Mouse (Mus musculus) testis, adult 2 months (tissue): ENCODE data around the gene Dnajc7. TPM values are rescaled to one million over a fixed set of nuclear protein-coding genes. Genes with fewer than 3 reads are reported as not detected.
"Not testable (repeated sequence)": the region's sequence is repeated elsewhere in the genome, so short reads cannot be mapped to it uniquely, and the experiment has no call there.

Experiments used
- H3K27ac ChIP-seq: fragments of 200-500 bp; 2 replicates; pipeline ENCODE4 v1.5.1; 2012; ENCODE audit warnings: low read depth, low read length; ENCODE audit not compliant: control insufficient read depth, insufficient read depth
- H3K27me3 ChIP-seq: fragments of 200-500 bp; 2 replicates; pipeline ENCODE4 v1.6.1; 2012; ENCODE audit warnings: mild to moderate bottlenecking, low read length, moderate library complexity; ENCODE audit not compliant: control insufficient read depth, insufficient read depth
- H3K36me3 ChIP-seq: fragments of 200-500 bp; 2 replicates; pipeline ENCODE4 v1.6.1; 2012; ENCODE audit warnings: mild to moderate bottlenecking, low read length; ENCODE audit not compliant: control insufficient read depth, insufficient read depth
- H3K4me1 ChIP-seq: fragments of 200-500 bp; 2 replicates; pipeline ENCODE4 v1.6.1; 2012; ENCODE audit warnings: low read length; ENCODE audit not compliant: control insufficient read depth, insufficient read depth
- H3K4me3 ChIP-seq: fragments of 200-500 bp; 2 replicates; pipeline ENCODE4 v1.5.1; 2012; ENCODE audit warnings: low read depth, mild to moderate bottlenecking, low read length, moderate library complexity, mixed read lengths; ENCODE audit not compliant: control insufficient read depth
- CTCF ChIP-seq: fragments of 200-500 bp; IDR thresholded peaks from 2 replicates; pipeline ENCODE4 v1.5.1; 2012; ENCODE audit warnings: low read depth, mild to moderate bottlenecking, inconsistent platforms, low read length, moderate library complexity; ENCODE audit not compliant: control insufficient read depth, insufficient read depth, insufficient replicate concordance
- POLR2A ChIP-seq: fragments of 200-500 bp; IDR thresholded peaks from 2 replicates; pipeline ENCODE4 v1.6.1; 2012; ENCODE audit warnings: low read depth, mild to moderate bottlenecking, inconsistent platforms, low read length, moderate library complexity; ENCODE audit not compliant: control insufficient read depth
- polyA plus RNA-seq: library from polyadenylated mRNA; depleted of rRNA; stranded (reverse); fragments of >200 nt; gene quantifications from 2 replicates; pipeline ENCODE4 v1.2.3, GENCODE M21; 2012; rRNA removed

The Dnajc7 gene
- 104 and 150 TPM in 2 replicates for polyA plus RNA-seq

DNA sequence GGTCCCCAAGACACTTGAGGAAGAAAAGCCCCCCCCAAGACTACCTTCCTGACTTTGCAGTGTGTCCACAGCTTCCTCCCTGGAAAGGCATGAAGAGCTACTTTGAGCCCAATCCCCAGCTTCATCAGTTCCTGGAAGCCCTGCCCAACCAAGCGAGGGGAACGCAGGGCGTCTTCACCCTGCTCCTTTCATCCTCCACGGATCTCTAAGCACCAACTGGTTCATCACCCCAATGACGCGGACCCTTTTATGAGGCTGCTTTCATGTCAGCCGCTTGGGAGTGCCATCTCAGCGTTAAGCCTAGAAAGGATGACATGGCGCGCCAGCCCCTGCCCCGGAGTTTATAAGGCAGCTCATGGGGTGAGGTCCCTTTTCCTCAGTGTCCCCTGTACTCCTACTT lies at the start of gene Dnajc7:
Gene Dnajc7, minus strand, starts transcription at position 187 of the 400 bp plus-strand sequence.
- H3K27ac ChIP-seq, result peak within 1 kb of the TSS; percentile 92
- no peaks in the 10 kb centered on the region for H3K36me3 ChIP-seq
- H3K27me3 ChIP-seq, result no peaks in the 10 kb centered on the region
- peak; percentile 58; the same call in 1 of the 2 replicates for TF ChIP-seq POLR2A
- no peak for TF ChIP-seq CTCF
- H3K4me1 ChIP-seq, result no peaks in the 10 kb centered on the region; the same call in none of the 2 replicates
- H3K4me3 ChIP-seq, result peak within 1 kb of the TSS; percentile 100

- Histone ChIP-seq H3K27ac (no peak overlapping the region), H3K4me3 (no peak overlapping the region), H3K27me3 (no peaks in the 10 kb centered on the region), H3K36me3 (no peaks in the 10 kb centered on the region), H3K4me1 (no peaks in the 10 kb centered on the region; the same call in 1 of the 2 replicates)
- no peak for TF ChIP-seq CTCF
- no peak for TF ChIP-seq POLR2A
Measured at GRCm38 (mm10) chr11:100659806-100660205, 39.8 kb upstream of the Dnajc7 start.

GRCm38 (mm10) chr11:100656458-100656857 lies 36.5 kb upstream of the Dnajc7 start:
- no peak for TF ChIP-seq POLR2A
- no peak for TF ChIP-seq CTCF
- Histone ChIP-seq H3K27me3 (no peaks in the 10 kb centered on the region), H3K4me1 (no peaks in the 10 kb centered on the region; the same call in 1 of the 2 replicates), H3K27ac (no peak overlapping the region), H3K36me3 (no peaks in the 10 kb centered on the region), H3K4me3 (no peak overlapping the region)

- H3K4me3 ChIP-seq, H3K27me3 ChIP-seq, H3K36me3 ChIP-seq, H3K27ac ChIP-seq, H3K4me1 ChIP-seq: not testable (repeated sequence)
Measured at GRCm38 (mm10) chr11:100655589-100655988, 35.6 kb upstream of the Dnajc7 start.

DNA sequence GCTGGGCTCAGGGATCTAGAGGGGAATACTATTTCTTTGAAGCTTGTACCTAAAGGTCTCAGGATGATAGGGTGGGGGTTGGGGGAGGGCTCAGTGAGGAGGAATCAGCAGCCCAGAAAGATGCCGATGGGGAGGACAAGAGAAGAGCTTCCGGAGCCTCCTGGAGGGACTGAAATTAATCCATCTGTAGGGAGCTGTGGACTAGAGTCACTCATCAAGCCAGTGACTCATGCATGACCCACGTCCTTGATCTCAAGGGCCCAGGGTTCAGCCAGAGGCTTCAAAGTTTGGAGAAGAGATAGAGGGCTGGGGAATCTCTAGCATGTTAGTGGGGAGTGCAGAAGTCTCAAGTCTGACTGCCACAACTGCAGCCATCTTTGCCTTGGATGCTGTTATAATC lies 31.8 kb upstream of the Dnajc7 start:
- Histone ChIP-seq H3K4me3 (no peak overlapping the region), H3K27ac (no peak overlapping the region), H3K36me3 (no peaks in the 10 kb centered on the region), H3K27me3 (no peaks in the 10 kb centered on the region), H3K4me1 (no peaks in the 10 kb centered on the region; the same call in 1 of the 2 replicates)
- no peak for TF ChIP-seq CTCF

DNA sequence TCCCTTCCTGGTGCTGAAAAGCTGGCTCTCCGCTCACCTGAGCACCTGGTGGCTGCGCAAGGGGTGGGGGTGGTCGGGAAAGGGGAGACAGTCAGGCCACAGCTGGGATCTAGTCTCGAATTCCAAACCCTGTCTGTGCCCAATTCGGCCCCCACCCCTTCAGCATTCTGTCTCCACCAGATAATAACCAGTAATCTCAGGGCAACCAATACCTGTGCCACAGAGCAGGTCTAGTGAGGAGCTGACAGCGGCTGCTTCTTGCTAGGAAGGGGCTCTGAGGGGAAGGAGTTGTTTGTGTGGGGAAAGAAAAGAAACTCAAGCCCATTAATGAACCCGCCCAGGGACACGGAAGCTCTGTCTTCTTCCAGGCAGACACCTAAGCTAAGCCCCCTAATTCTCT lies 31.2 kb upstream of the Dnajc7 start:
- H3K4me3 ChIP-seq, result no peak overlapping the region
- no peaks in the 10 kb centered on the region for H3K36me3 ChIP-seq
- no peaks in the 10 kb centered on the region for H3K27me3 ChIP-seq
- TF ChIP-seq POLR2A (no peak), CTCF (no peak)
- H3K4me1 ChIP-seq, result no peaks in the 10 kb centered on the region
- H3K27ac ChIP-seq, result no peak overlapping the region

DNA sequence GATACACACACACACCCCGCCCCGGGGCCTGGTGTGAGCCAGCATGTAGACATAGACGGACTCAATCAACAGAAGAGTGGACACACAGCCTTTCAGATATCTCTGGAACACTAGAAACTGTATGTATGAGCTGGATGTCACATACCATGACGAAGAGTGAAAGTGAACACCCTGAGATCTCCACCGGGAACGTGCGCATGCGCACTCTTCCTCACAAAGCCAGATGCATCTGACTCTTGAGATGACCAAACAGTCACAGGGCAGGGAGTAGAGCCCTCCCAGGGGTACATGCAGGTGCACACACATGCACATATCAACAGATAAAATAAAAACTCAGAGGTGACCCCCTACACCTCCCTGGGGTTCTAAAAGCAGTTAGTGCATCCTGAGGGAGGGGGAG lies 28.4 kb upstream of the Dnajc7 start:
- no peak overlapping the region for H3K27ac ChIP-seq
- H3K4me3 ChIP-seq, result no peak overlapping the region
- no peak for TF ChIP-seq POLR2A
- TF ChIP-seq CTCF, result no peak
- H3K27me3 ChIP-seq, result no peaks in the 10 kb centered on the region
- H3K4me1 ChIP-seq, result no peaks in the 10 kb centered on the region
- no peaks in the 10 kb centered on the region for H3K36me3 ChIP-seq

- Histone ChIP-seq H3K27me3 (no peaks in the 10 kb centered on the region), H3K36me3 (no peaks in the 10 kb centered on the region), H3K4me3 (no peak overlapping the region), H3K27ac (no peak overlapping the region), H3K4me1 (no peaks in the 10 kb centered on the region)
- TF ChIP-seq CTCF (peak; percentile 83; the same call in 1 of the 2 replicates), POLR2A (no peak)
Measured at GRCm38 (mm10) chr11:100646265-100646664, 26.3 kb upstream of the Dnajc7 start.
